Mouse (Mus musculus) CH12.LX (cell line): Measurements from ENCODE around the gene Myo5a.

ENCODE experiments used
- CHD2 ChIP-seq: IDR thresholded peaks from 2 replicates; pipeline ENCODE4 v1.6.1; 2011; ENCODE audit warnings: low read length, improper control_type of control experiment
- CTCF ChIP-seq, 2 experiments: IDR thresholded peaks in 1 of 2; conservative IDR thresholded peaks in 1 of 2; 2 replicates each; pipeline ENCODE4 v1.5.1; 2011 to 2012; ENCODE audit warnings: low read depth in 2 of 2, low read length in 2 of 2, improper control_type of control experiment in 1 of 2, inconsistent platforms in 1 of 2, mild to moderate bottlenecking in 1 of 2, moderate library complexity in 1 of 2
- E2F4 ChIP-seq: IDR thresholded peaks from 2 replicates; pipeline ENCODE4 v1.6.1; 2011; ENCODE audit warnings: low read depth, low read length, improper control_type of control experiment; ENCODE audit not compliant: insufficient replicate concordance
- EP300 ChIP-seq: IDR thresholded peaks from 2 replicates; pipeline ENCODE4 v1.6.1; 2011; ENCODE audit warnings: low read length, improper control_type of control experiment
- MAZ ChIP-seq: IDR thresholded peaks from 2 replicates; pipeline ENCODE4 v1.6.1; 2012; ENCODE audit warnings: low read depth, mild to moderate bottlenecking, inconsistent platforms, low read length, improper control_type of control experiment, moderate library complexity
- POLR2A ChIP-seq: IDR thresholded peaks from 2 replicates; pipeline ENCODE4 v1.6.1; 2011; ENCODE audit warnings: low read depth, mild to moderate bottlenecking, improper control_type of control experiment, low read length
- TCF12 ChIP-seq: IDR thresholded peaks from 2 replicates; pipeline ENCODE4 v1.6.1; 2014; ENCODE audit warnings: low read depth, mild to moderate bottlenecking, inconsistent platforms, low read length, improper control_type of control experiment
- USF2 ChIP-seq: conservative IDR thresholded peaks from 2 replicates; pipeline ENCODE4 v1.6.1; 2011; ENCODE audit warnings: low read depth, low read length, improper control_type of control experiment

- TF ChIP-seq CTCF (conservative IDR thresholded peaks at IDR 0.05 in 1 of 2, IDR thresholded peaks at IDR 0.05 in 1 of 2; ENCODE audit: low read depth in 2 of 2, low read length in 2 of 2) (no peak), EP300 (no peak), TCF12 (no peak), POLR2A (no peak), MAZ (no peak), E2F4 (no peak), CHD2 (no peak), USF2 (no peak)
These were observed 38.4 kb upstream of the Myo5a start for GRCm38 (mm10) chr9:75032408-75032807.
